Mouse (Mus musculus): ENCODE results near the gene Olfr140.

Gene Olfr140

DNA sequence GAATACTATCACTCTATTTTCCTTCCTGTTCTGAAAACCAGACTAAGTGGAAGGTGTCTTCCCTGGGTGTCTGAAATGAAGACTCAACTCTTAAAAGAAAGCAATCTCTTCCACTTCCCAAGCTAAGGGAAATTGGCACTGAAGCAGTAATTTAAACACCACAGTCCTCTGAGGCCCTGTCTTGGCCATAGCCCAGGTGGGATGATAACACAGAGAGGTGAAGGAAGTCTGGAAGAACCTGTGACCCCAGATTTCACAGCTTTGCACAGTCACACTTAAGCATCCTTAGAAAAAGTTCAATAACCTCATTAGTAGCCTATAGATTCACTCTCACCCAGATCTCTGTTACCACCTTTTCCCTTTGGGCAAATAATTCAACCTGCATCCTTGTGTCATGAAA lies at the start of gene Olfr140:
Gene Olfr140, minus strand, starts transcription at position 101 of the 400 bp plus-strand sequence.
- DNase-seq, result no peak

DNA sequence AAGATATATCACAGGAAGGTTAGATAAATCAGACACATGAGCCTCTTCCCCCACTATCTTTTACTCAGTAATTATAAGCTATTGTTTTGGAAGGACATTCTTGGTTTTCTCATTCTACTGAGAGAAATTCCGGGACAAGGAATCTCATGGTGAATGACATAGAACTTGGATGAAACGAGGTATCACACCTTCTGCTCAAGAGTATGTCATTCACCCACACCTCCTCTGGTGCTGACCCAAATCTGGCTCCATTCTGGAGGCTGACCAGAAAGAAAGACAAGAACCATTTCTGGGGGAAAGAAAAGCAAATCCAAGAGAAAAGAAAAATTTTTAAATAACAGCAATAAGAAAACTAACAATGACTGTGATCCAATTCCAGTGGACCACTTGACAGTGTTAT lies 6.7 kb upstream of the Olfr140 start:
- no peak for DNase-seq

DNA sequence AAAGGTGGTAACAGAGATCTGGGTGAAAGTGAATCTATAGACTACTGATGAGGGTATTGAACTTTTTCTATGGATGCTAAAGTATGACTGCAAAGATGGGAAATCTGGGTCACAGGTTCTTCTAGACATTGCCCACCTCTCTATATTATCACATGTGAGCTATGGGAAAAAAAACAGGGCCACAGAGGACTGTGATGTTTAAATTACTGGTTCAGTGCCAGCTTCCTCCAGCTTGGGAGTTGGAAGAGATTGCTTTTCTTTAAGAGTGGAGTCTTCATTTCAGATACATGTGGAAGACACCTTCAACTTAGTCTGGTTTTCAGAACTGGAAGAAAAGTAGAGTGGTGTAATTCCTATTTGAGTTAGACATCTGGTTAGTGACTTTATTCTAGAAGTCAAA lies 28.4 kb downstream of the Olfr140 start, which contains the start of gene Olfr1265:
Gene Olfr1265, plus strand, starts transcription at position 301 of the 400 bp plus-strand sequence.
- DNase-seq, result no peak

DNA sequence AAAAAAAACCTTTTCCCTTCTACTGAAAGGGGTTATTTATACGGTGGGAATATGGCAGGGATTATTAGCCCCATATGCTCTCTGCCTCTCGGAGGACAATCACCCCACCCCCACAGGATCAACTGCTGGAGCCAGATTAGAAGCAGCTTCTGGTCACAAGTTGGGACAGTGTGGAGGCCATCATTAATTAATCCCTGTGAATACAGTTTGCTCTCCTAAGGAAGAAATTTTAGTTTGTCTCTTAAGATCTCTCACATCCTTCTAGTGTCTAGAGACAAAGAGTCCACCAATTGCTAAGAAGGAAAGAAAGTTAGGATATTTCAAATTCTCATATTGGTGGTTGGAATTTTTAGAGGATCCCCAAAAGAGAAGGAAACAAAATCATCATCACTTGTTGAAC lies 37.9 kb downstream of the Olfr140 start, which contains the start of gene Olfr1264:
Gene Olfr1264, minus strand, starts transcription at position 101 of the 400 bp plus-strand sequence.
- no peak for DNase-seq

DNA sequence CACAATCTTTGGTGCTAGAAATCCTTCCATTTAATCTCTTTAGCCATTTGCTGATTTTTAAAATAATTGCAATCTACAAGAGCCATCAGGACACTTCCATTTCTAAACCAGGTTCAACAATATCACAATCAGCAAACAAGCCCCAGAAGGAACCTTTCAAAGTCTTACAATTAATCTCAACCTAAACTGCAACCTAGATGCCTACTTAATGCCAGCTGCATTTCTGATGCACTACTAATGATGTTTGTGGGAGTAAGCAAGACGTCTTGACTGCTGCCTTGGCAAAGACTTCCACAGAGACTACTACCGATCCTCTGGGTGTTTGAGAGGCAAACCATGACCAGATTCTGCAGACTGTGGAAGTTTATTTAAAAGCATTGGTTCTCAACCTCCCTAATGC lies 51.6 kb downstream of the Olfr140 start, which contains the start of gene Olfr1263:
Gene Olfr1263, plus strand, starts transcription at position 301 of the 400 bp plus-strand sequence.
- no peak for DNase-seq

DNA sequence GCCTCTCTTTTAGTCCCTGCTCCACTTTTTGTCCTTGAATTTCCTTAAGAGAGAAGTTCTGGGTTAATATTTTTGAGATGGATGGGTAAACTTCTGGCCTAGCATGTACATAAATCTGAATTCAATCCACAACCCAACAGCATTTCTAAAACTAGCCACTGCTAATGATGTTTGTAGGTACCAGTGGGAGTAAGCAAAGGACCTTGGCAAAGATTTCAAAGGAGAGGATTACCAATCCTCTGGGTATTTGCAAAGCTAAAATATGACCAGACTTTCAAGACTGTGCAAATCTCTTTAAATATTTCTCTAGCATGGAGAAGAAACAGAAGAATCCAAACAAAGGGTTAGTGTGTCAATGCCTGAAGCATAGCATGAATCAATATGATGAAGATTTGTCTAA lies 63.5 kb downstream of the Olfr140 start, which contains the start of gene Olfr1262:
Gene Olfr1262, plus strand, starts transcription at position 301 of the 400 bp plus-strand sequence.
- no peak for DNase-seq
